Mouse (Mus musculus) heart, embryonic 13.5 days (tissue): ENCODE measurements around the gene Lst1. TPM values are rescaled to one million over a fixed set of nuclear protein-coding genes. Genes with fewer than 3 reads are reported as not detected.

Source experiments
- ATAC-seq: fragments of 200-750 bp; cut with Nextera tagmentation; 2 replicates; pipeline ENCODE4 v1.8.0; 2017; ENCODE audit warnings: moderate TSS enrichment; ENCODE audit not compliant: insufficient number of reproducible peaks, low FRiP score, low TSS enrichment; ENCODE audit errors: extremely low read depth
- H3K27ac ChIP-seq: fragments of 300-500 bp; sonication (generic); replicated peaks from 2 replicates; pipeline ENCODE4 v1.5.1; 2015; ENCODE audit warnings: moderate library complexity, mild to moderate bottlenecking, inconsistent platforms
- H3K27me3 ChIP-seq: fragments of 300-500 bp; sonication (generic); replicated peaks from 2 replicates; pipeline ENCODE4 v1.6.1; 2015; ENCODE audit warnings: mild to moderate bottlenecking, inconsistent platforms
- H3K36me3 ChIP-seq: fragments of 300-500 bp; sonication (generic); 2 replicates; pipeline ENCODE4 v1.6.1; 2015; ENCODE audit warnings: mild to moderate bottlenecking, inconsistent platforms
- H3K4me1 ChIP-seq: fragments of 300-500 bp; sonication (generic); 2 replicates; pipeline ENCODE4 v1.6.1; 2015; ENCODE audit warnings: inconsistent platforms
- H3K4me2 ChIP-seq: fragments of 300-500 bp; sonication (generic); 2 replicates; pipeline ENCODE4 v1.6.1; 2015; ENCODE audit warnings: inconsistent platforms, mild to moderate bottlenecking, moderate library complexity
- H3K4me3 ChIP-seq: fragments of 300-500 bp; sonication (generic); 2 replicates; pipeline ENCODE4 v1.5.1; 2015; ENCODE audit warnings: moderate library complexity, mild to moderate bottlenecking, inconsistent platforms
- H3K9ac ChIP-seq: fragments of 300-500 bp; sonication (generic); 2 replicates; pipeline ENCODE4 v1.6.1; 2015; ENCODE audit warnings: inconsistent platforms, mild to moderate bottlenecking, moderate library complexity
- H3K9me3 ChIP-seq: fragments of 300-500 bp; sonication (generic); 2 replicates; pipeline ENCODE4 v1.6.1; 2016; ENCODE audit warnings: inconsistent platforms
- WGBS: fragments of 180-500 bp; shearing (Covaris S2); methylation state at CpG from one replicate; pipeline ENCODE4 v1.1.7; 2015; ENCODE audit warnings: mixed read lengths; 5-methylcytosine and 5-hydroxymethylcytosine counted together
- polyA plus RNA-seq: library from polyadenylated mRNA; unstranded; fragments of >200 nt; fragmentation: Nextera tagmentation; extraction: Ambion mirVana; gene quantifications from 2 replicates; pipeline ENCODE4 v1.2.1, GENCODE M21; 2015

Lst1 gene
- polyA plus RNA-seq, 1 experiment from 2014 or later: 9.9 TPM

DNA sequence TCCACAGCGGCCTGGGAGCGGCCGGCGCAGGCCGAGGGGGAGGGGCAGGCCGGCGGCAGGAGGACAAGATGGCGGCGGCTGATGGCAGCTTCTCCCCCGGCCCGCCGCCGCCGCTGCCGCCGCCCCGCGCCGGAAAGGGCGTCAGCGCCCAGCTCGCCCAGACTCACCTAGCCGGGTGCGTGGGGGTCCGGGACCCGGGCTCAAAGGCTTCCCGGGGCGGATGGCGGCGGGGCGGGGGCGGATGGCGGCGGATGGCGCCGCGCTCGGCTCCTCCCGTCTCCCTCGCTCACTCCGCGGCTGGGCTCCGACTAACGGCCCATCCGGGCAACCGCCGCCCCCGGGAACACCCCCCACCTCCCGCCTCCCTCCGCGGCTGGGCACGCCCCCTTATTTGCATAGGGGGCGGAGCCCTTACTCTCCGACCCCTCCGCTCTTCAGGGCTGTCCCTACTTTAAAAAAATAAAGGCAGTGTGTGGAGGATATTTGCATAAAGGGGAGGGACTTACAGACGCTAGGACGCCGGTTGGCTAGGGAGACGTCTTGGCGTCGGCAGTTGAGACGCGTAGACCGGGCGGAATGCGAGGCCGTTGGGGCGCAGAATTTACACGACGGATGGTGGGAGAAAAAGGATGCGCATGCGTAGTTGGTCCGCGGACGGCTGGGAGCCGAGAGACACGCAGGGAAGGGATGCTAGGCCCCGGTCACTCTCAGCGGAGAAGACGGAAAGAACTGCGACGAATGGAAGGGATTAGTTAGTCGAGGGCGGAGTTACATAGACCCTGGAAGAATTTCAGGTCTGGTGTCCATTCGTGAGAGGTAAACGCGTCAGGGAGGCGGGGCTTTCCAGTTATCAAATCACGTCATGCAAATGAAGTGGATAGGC, 23.4 kb downstream of the Lst1 start, which contains the start of gene Prrc2a:
Gene Prrc2a, minus strand, starts transcription at position 330 of the 883 bp plus-strand sequence.
- Histone ChIP-seq H3K9ac (peak within 1 kb of the TSS; percentile 100), H3K4me2 (peak within 1 kb of the TSS; percentile 99), H3K36me3 (peaks cover 29% of the 10 kb centered on the region), H3K4me1 (peaks cover 39% of the 10 kb centered on the region), H3K27me3 (no peaks in the 10 kb centered on the region), H3K27ac (peak within 1 kb of the TSS; percentile 99), H3K9me3 (no peaks in the 10 kb centered on the region), H3K4me3 (peak within 1 kb of the TSS; percentile 100)
- ATAC-seq: peak; percentile 96
- under 1% methylated on average over 44 of the region's 89 CpGs for WGBS

DNA sequence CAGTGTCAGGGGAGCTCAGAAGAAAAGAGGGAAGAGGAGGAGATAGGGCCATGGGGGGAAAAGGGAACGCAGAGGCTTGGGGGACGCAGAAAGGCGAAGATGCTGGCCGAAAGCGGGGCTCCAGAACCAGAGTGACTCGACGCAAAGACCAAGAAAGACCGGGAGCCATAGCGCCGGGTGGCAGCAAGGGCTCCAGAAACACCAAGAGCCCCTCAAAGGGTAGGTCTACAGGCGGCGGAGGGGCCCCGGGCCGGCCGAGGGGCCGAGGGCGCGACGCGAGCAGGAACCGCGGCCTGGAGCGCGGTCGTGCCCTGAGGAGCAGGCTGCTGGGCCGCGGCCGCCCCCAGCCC, 24.0 kb downstream of the Lst1 start:
- Histone ChIP-seq H3K4me3 (peak overlapping the region; percentile 100), H3K9me3 (no peaks in the 10 kb centered on the region), H3K27me3 (no peaks in the 10 kb centered on the region), H3K9ac (peak overlapping the region; percentile 100), H3K4me1 (peaks cover 39% of the 10 kb centered on the region), H3K4me2 (peak overlapping the region; percentile 99), H3K27ac (peak overlapping the region; percentile 99), H3K36me3 (peaks cover 36% of the 10 kb centered on the region)
- ATAC-seq: no peak; the same call in 1 of the 2 replicates
- WGBS: under 1% methylated on average over 28 of the region's 28 CpGs

DNA sequence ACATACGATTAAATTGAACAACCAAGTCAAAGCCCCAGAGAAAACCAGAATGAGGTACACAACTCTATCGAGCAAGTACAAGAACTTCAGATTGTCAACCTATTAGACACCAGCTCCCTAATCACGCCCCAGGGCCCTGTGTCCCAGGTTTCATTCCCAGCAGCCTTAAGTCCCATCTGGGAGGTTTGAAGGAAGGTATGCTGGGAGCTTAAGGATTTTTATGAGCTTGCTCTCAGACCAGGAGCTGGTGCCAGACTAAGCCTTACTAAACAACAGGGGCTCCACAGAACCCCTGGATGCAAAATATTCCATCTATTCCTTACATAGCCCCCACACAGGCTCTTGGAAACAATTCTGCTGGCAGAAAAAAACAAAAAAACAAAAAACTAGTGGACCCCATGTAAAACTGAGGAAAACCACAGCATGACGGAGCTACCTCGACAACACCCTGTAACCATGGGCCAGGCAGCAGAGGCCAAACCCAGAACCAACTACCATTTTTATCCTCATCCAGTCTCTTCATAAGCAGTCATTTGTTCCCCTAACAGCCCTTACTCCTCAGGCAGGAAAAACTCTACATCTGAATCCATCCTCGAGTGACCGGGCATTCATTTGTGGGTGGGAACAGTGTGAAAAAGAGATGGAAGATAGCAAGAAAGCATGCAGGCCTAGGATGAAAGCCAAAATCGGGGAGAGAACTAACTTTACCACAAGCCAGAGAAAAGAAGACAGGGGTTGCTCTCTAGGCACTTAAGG, 24.7 kb downstream of the Lst1 start:
- Histone ChIP-seq H3K4me3 (peak overlapping the region; percentile 100), H3K4me1 (peaks cover 39% of the 10 kb centered on the region), H3K27ac (peak overlapping the region; percentile 99), H3K36me3 (peaks cover 42% of the 10 kb centered on the region), H3K9me3 (no peaks in the 10 kb centered on the region), H3K4me2 (peak overlapping the region; percentile 99), H3K9ac (peak overlapping the region; percentile 100), H3K27me3 (no peaks in the 10 kb centered on the region)
- WGBS: 12% methylated on average over 8 of the region's 8 CpGs
- no peak for ATAC-seq

DNA sequence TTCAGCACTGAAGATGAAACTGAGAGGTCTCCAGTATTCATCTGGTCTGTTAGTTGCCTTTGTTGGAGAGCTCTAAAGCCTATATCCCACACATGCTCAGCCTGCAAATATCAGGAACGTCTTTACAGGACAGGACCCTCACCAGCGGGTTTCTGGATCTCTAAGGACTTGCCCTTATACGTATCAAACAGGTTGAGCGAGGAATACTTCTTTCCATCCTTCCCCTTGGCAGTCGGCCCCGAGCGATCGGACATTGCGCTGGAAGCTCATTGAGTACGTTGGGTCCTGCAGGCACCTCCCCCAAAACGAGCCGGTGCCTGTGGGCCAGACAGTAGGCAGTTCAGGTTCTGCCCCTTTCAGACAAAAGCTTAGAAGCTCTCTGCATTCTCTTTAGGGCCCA, 25.5 kb downstream of the Lst1 start:
- Histone ChIP-seq H3K36me3 (peaks cover 50% of the 10 kb centered on the region), H3K9me3 (no peaks in the 10 kb centered on the region), H3K9ac (peak overlapping the region; percentile 100), H3K4me1 (peaks cover 39% of the 10 kb centered on the region), H3K27me3 (no peaks in the 10 kb centered on the region), H3K4me3 (peak overlapping the region; percentile 100), H3K4me2 (peak overlapping the region; percentile 99), H3K27ac (peak overlapping the region; percentile 26; the same call in 1 of the 2 replicates)
- 33% methylated on average over 12 of the region's 12 CpGs for WGBS
- ATAC-seq: no peak

DNA sequence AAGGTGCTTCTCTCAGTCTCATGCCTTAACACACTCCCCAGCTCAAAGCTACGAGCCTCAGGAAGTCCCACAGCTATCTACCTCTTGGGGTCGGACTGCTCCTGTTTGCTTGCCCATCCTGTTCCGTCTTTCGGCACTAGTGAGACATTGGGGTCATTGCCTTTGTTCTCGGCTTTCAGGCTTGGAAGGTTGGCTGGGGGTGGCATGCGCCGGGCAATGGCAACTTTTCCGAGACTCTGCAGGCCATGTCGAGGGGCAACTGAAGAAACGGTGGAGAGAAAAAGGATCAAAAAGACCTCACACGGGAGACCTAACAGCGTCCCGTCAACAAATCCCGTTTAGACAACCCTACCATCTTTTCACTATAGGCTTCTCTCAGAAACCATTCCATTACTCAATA, 26.1 kb downstream of the Lst1 start:
- no peak for ATAC-seq
- 73% methylated on average over 14 of the region's 14 CpGs for whole genome bisulfite sequencing

DNA sequence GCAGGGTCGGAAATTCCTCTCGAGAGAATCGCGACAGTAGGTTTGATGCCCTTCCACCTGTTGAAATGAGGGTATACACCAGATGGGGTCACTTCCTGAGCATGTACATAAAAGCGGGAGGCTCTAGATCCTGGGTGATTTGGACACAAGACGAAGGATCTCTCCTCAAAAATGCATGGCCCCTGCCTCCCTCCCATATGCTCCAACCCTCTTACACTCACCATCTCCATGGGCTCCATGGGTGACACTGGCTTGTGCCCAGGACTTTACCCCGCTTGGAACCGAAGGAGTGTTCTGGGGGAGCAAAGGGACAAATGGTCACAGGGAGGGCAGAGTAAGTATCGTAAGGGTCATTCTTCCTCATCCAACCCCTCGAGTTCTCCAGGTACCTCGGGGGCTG, 26.8 kb downstream of the Lst1 start:
- no peaks in the 10 kb centered on the region for H3K9me3 ChIP-seq
- no peak overlapping the region for H3K27ac ChIP-seq
- no peaks in the 10 kb centered on the region for H3K27me3 ChIP-seq
- peak overlapping the region; percentile 99; the same call in 1 of the 2 replicates for H3K4me2 ChIP-seq
- peaks cover 63% of the 10 kb centered on the region for H3K36me3 ChIP-seq
- WGBS: 73% methylated on average over 11 of the region's 11 CpGs
- ATAC-seq: no peak
- peaks cover 38% of the 10 kb centered on the region for H3K4me1 ChIP-seq
- peak overlapping the region; percentile 100 for H3K9ac ChIP-seq
- H3K4me3 ChIP-seq: peak overlapping the region; percentile 100; the same call in 1 of the 2 replicates

More for the DNA sequence above, 26.1 kb downstream of the Lst1 start:
- Histone ChIP-seq H3K4me1 (peaks cover 39% of the 10 kb centered on the region), H3K9ac (peak overlapping the region; percentile 100), H3K27ac (peak overlapping the region; percentile 26; the same call in 1 of the 2 replicates), H3K4me3 (peak overlapping the region; percentile 100), H3K4me2 (peak overlapping the region; percentile 99), H3K27me3 (no peaks in the 10 kb centered on the region), H3K9me3 (no peaks in the 10 kb centered on the region), H3K36me3 (peaks cover 56% of the 10 kb centered on the region)

DNA sequence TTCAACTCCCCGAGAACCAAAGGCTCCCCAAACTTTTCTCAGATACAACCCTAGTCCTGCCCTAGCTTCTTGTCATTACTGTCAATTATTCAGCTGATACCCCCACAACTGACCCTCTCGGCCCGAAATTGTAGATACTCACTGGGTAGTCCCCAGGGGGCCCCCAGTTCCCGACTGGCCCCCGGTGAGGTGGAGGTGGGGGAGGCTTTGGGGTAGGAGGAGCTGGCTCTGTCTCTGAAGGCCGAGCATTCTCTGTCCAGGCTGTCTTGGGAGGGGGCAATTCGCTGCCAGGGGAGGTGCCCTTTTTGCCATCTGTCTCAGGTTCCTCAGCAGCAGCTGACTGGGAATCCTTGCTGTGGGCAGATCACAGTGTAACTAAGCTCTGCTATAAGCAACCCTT, 28.6 kb downstream of the Lst1 start:
- peaks cover 81% of the 10 kb centered on the region for H3K36me3 ChIP-seq
- 82% methylated on average over 7 of the region's 7 CpGs for WGBS

DNA sequence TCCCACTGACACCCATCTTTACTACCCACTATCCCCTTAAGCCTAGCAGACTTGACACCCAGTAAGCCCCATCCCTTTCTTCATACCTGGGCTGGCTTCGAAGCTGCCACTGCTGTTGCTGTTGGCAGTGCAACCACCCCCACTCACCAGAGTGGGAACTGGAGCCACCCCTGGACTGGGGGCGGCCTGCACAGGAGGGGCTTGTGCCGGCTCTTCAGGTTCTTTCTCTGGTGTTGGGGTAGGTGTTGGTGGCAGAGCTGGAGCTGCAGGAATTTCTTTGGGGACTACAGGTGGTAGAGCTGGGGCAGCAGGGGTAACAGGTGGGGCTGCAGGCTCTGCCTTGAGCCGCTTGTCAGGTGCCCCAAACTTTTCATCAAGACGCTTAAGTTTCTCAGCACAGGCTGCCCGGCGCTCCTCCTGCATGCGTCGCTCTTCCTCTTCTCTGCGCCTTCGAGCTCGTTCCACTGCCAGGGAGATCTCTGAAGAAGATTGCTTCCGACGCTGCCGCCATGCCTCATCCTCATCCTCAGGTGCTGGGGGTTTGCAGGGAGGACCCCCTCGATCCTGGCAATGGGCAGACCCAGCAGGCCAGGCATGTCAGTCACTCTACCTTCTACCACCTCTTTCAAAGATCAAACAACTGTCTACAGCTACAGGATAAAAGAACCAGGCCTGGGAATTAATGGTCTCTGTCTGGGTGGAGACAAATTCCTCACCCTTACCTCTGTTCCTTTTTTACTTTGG, 29.2 kb downstream of the Lst1 start:
- peaks cover 87% of the 10 kb centered on the region for H3K36me3 ChIP-seq
- H3K9ac ChIP-seq: no peak overlapping the region
- H3K4me2 ChIP-seq: no peak overlapping the region
- H3K4me3 ChIP-seq: no peak overlapping the region
- H3K27me3 ChIP-seq: no peaks in the 10 kb centered on the region
- WGBS: 92% methylated on average over 16 of the region's 16 CpGs
- no peak overlapping the region for H3K27ac ChIP-seq
- ATAC-seq: no peak
- H3K4me1 ChIP-seq: peaks cover 29% of the 10 kb centered on the region
- no peaks in the 10 kb centered on the region for H3K9me3 ChIP-seq

More for the DNA sequence above, 28.6 kb downstream of the Lst1 start:
- Histone ChIP-seq H3K4me2 (no peak overlapping the region), H3K27ac (no peak overlapping the region), H3K4me3 (no peak overlapping the region), H3K9me3 (no peaks in the 10 kb centered on the region), H3K4me1 (peaks cover 29% of the 10 kb centered on the region), H3K27me3 (no peaks in the 10 kb centered on the region), H3K9ac (no peak overlapping the region)
- ATAC-seq: no peak

DNA sequence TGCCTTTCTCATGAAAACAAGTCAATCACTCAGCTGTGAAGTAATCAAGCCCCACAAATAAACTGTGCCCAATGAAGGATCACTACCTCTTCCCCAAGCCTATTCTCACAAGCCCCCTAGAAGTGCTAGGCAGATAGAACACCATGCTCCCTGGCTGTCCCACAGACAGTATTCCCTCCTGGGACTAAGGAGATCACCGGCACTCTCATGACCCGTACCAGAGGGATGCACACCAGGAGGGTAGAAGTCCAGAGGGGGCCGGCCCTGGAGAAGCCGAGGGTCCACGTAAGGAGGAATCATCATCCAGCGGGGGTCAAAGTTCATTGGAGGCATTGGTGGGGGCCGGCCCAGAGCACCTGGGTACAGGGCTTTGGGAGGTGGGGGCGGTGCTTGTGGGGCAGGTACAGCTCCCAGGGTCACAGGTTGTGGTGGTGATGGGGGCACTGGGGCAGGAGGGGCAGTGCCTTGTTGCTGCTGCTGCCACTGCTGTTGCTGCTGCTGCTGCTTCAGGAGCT, 30.5 kb downstream of the Lst1 start:
- WGBS: 91% methylated on average over 8 of the region's 8 CpGs

DNA sequence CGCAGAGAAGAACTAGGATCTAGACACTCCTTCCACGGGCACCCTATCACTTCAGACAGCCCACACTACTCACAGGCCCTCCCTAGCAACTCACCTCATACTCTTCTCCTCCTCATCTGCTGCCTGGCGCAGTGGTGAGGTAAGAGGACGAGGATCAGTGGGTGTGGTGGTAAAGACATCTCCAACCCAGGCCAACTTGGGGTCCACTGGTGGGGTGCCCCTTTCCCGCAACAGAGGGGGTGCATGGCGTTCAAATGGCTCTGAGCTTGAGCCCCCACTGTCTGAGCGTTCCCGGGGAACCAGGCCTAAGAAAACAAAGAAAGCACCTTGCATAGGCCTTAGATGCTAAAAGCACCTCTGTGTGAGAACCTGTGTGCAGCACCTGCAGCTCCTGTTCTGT, 31.0 kb downstream of the Lst1 start:
- H3K9me3 ChIP-seq: no peaks in the 10 kb centered on the region
- H3K4me3 ChIP-seq: no peak overlapping the region
- H3K4me2 ChIP-seq: no peak overlapping the region
- no peaks in the 10 kb centered on the region for H3K27me3 ChIP-seq
- WGBS: 81% methylated on average over 8 of the region's 8 CpGs
- ATAC-seq: no peak
- H3K27ac ChIP-seq: no peak overlapping the region
- peaks cover 100% of the 10 kb centered on the region for H3K36me3 ChIP-seq
- H3K9ac ChIP-seq: no peak overlapping the region
- peaks cover 16% of the 10 kb centered on the region for H3K4me1 ChIP-seq

More for the DNA sequence above, 30.5 kb downstream of the Lst1 start:
- H3K4me2 ChIP-seq: no peak overlapping the region
- H3K36me3 ChIP-seq: peaks cover 100% of the 10 kb centered on the region
- ATAC-seq: no peak
- no peak overlapping the region for H3K27ac ChIP-seq
- H3K9me3 ChIP-seq: no peaks in the 10 kb centered on the region
- H3K4me1 ChIP-seq: peaks cover 21% of the 10 kb centered on the region
- H3K27me3 ChIP-seq: no peaks in the 10 kb centered on the region
- no peak overlapping the region for H3K4me3 ChIP-seq
- H3K9ac ChIP-seq: 0 out of 2 replicates have a peak overlapping the region, but pooled peaks have one; percentile 14
